Mouse (Mus musculus) ES-E14 (cell line): ENCODE results near the gene Grin1. TPM values are rescaled to one million over a fixed set of nuclear protein-coding genes. Genes with fewer than 3 reads are reported as not detected.

Source experiments
- DNase-seq: peaks from one replicate; pipeline ENCODE4 v3.0.0-alpha.2; 2013; ENCODE audit warnings: low read depth, low spot score
- H3K27ac ChIP-seq: 2 replicates; pipeline ENCODE4 v1.5.1; 2012; ENCODE audit warnings: low read depth, mild to moderate bottlenecking, low read length, moderate library complexity, mixed read lengths; ENCODE audit not compliant: poor library complexity, insufficient read depth, severe bottlenecking
- H3K36me3 ChIP-seq: 2 replicates; pipeline ENCODE4 v1.6.1; 2012; ENCODE audit warnings: mild to moderate bottlenecking, low read length, moderate library complexity, mixed read lengths; ENCODE audit not compliant: control insufficient read depth, poor library complexity, insufficient read depth, severe bottlenecking
- H3K4me1 ChIP-seq, 2 experiments: fragments of 150-350 bp in 1 of 2; sonication (generic) in 1 of 2; 2 replicates each; pipeline ENCODE4 v1.6.1; 2012; ENCODE audit warnings: low read length in 2 of 2, mild to moderate bottlenecking in 1 of 2, mixed read lengths in 1 of 2; ENCODE audit not compliant: control insufficient read depth in 2 of 2, insufficient read depth in 2 of 2, poor library complexity in 1 of 2
- H3K4me3 ChIP-seq, 2 experiments: fragments of 150-350 bp in 1 of 2; sonication (generic) in 1 of 2; 2 replicates each; pipeline ENCODE4 v1.5.1; 2012; ENCODE audit warnings: low read length in 2 of 2, low read depth in 1 of 2, mild to moderate bottlenecking in 1 of 2, mixed read lengths in 1 of 2; ENCODE audit not compliant: insufficient read depth in 1 of 2, poor library complexity in 1 of 2, severe bottlenecking in 1 of 2
- H3K9ac ChIP-seq: 2 replicates; pipeline ENCODE4 v1.6.1; 2012; ENCODE audit warnings: low read depth, mild to moderate bottlenecking, low read length, mixed read lengths; ENCODE audit not compliant: poor library complexity, insufficient read depth, severe bottlenecking
- H3K9me3 ChIP-seq: fragments of 150-350 bp; sonication (generic); 2 replicates; pipeline ENCODE4 v1.6.1; 2012; ENCODE audit warnings: low read depth, mild to moderate bottlenecking, low read length; ENCODE audit not compliant: control insufficient read depth, insufficient read depth
- CHD2 ChIP-seq: IDR thresholded peaks from 2 replicates; pipeline ENCODE4 v1.6.1; 2014; ENCODE audit warnings: mild to moderate bottlenecking, low read depth, low read length, inconsistent platforms
- HCFC1 ChIP-seq: IDR thresholded peaks from 2 replicates; pipeline ENCODE4 v1.6.1; 2012; ENCODE audit warnings: low read length, inconsistent platforms, borderline replicate concordance; ENCODE audit not compliant: insufficient read depth
- MAFK ChIP-seq: IDR thresholded peaks from 2 replicates; pipeline ENCODE4 v1.6.1; 2014; ENCODE audit warnings: mild to moderate bottlenecking, low read depth, low read length, inconsistent platforms; ENCODE audit not compliant: insufficient read depth
- ZC3H11A ChIP-seq: IDR thresholded peaks from 2 replicates; pipeline ENCODE4 v1.6.1; 2012; ENCODE audit warnings: low read depth, mild to moderate bottlenecking, inconsistent platforms, low read length, borderline replicate concordance
- ZNF384 ChIP-seq: IDR thresholded peaks from 2 replicates; pipeline ENCODE4 v1.6.1; 2012; ENCODE audit warnings: low read depth, low read length, inconsistent platforms
- in situ Hi-C, 2 experiments: fragments of 600-800 bp; cut with MboI; formaldehyde crosslinking; loops; one replicate each; pipeline ENCODE4 v1.15.1; 2025; ENCODE audit warnings: low sequenced_read_pairs in 2 of 2, inconsistent platforms in 1 of 2; ENCODE audit not compliant: unreplicated experiment in 2 of 2
- total RNA-seq: library from RNA; depleted of rRNA; stranded (reverse); fragments of 300-350 nt; gene quantifications from 2 replicates; pipeline ENCODE4 v1.2.3, GENCODE M21; 2012

Gene Grin1
- total RNA-seq, 1 experiment = 2.5 TPM

GRCm38 (mm10) chr2:25303931-25304656, 14.9 kb downstream of the Grin1 start:
- in situ Hi-C loops = no loop called here
- TF ChIP-seq HCFC1 (no peak), ZC3H11A (no peak), ZNF384 (no peak), MAFK (no peak), CHD2 (no peak)

GRCm38 (mm10) chr2:25303452-25303851, 15.5 kb downstream of the Grin1 start:
- TF ChIP-seq HCFC1 (no peak), CHD2 (no peak), ZNF384 (no peak)
- no peak for DNase-seq
- in situ Hi-C loops = no loop called here

More at GRCm38 (mm10) chr2:25303931-25304656, 14.9 kb downstream of the Grin1 start:
- Histone ChIP-seq H3K4me1 (peaks cover 0 to 3% of the 10 kb centered on the region in 2 experiments; a peak in 1 of 4 replicates), H3K9ac (no peak overlapping the region), H3K9me3 (no peaks in the 10 kb centered on the region), H3K27ac (no peak overlapping the region), H3K36me3 (peaks cover 2% of the 10 kb centered on the region; the same call in 1 of the 2 replicates), H3K4me3 (no peak overlapping the region)
- no peak for DNase-seq

GRCm38 (mm10) chr2:25298046-25298445, 20.9 kb downstream of the Grin1 start:
- Histone ChIP-seq H3K4me3 (no peak overlapping the region), H3K9ac (no peak overlapping the region), H3K9me3 (no peaks in the 10 kb centered on the region), H3K36me3 (peaks cover 7% of the 10 kb centered on the region; the same call in 1 of the 2 replicates), H3K4me1 (no peaks in the 10 kb centered on the region), H3K27ac (no peak overlapping the region)
- in situ Hi-C loops = no loop called here
- TF ChIP-seq MAFK = no peak
- TF ChIP-seq CHD2 = no peak
- no peak for TF ChIP-seq ZC3H11A
- no peak for TF ChIP-seq HCFC1
- no peak for DNase-seq

More at GRCm38 (mm10) chr2:25303452-25303851, 15.5 kb downstream of the Grin1 start:
- peaks cover 0 to 3% of the 10 kb centered on the region in 2 experiments; a peak in 1 of 4 replicates for H3K4me1 ChIP-seq
- H3K9me3 ChIP-seq = no peaks in the 10 kb centered on the region
- no peak overlapping the region for H3K4me3 ChIP-seq
- no peak overlapping the region for H3K27ac ChIP-seq
- H3K9ac ChIP-seq = no peak overlapping the region
- peaks cover 2% of the 10 kb centered on the region; the same call in 1 of the 2 replicates for H3K36me3 ChIP-seq

GRCm38 (mm10) chr2:25297093-25297492, 21.9 kb downstream of the Grin1 start:
- TF ChIP-seq CHD2 = no peak
- TF ChIP-seq ZC3H11A = no peak
- no peak for TF ChIP-seq MAFK
- TF ChIP-seq ZNF384 = no peak
- no peak for TF ChIP-seq HCFC1
- Histone ChIP-seq H3K36me3 (peaks cover 7% of the 10 kb centered on the region; the same call in 1 of the 2 replicates), H3K27ac (no peak overlapping the region), H3K9me3 (no peaks in the 10 kb centered on the region), H3K9ac (no peak overlapping the region), H3K4me3 (no peak overlapping the region), H3K4me1 (peaks cover 0 to 3% of the 10 kb centered on the region in 2 experiments; a peak in 1 of 4 replicates)
- in situ Hi-C loops = no loop called here
- no peak for DNase-seq

- Histone ChIP-seq H3K9me3 (no peaks in the 10 kb centered on the region), H3K9ac (no peak overlapping the region), H3K4me1 (peaks cover 0 to 7% of the 10 kb centered on the region in 2 experiments; a peak in 1 of 4 replicates), H3K4me3 (no peak overlapping the region), H3K27ac (no peak overlapping the region), H3K36me3 (peaks cover 7% of the 10 kb centered on the region; the same call in 1 of the 2 replicates)
- in situ Hi-C loops = no loop called here
- no peak for DNase-seq
- no peak for TF ChIP-seq MAFK
- no peak for TF ChIP-seq ZNF384
- no peak for TF ChIP-seq ZC3H11A
- TF ChIP-seq CHD2 = no peak
- no peak for TF ChIP-seq HCFC1
Measured at GRCm38 (mm10) chr2:25293706-25294105, 25.3 kb downstream of the Grin1 start.
